Mouse (Mus musculus): ENCODE data around the gene Smcp. TPM values are rescaled to one million over a fixed set of nuclear protein-coding genes. Genes with fewer than 3 reads are reported as not detected.

Smcp gene
- total RNA-seq, 2 experiments from 2014 or later: not detected

Other genes starting within 250 kb of the Smcp start
- not detected for gene Sprr2d, start 249.9 kb downstream of the Smcp start, total RNA-seq (2021)
- gene Sprr2e, start 236.9 kb downstream of the Smcp start, total RNA-seq (2021): not detected
- gene Sprr2f, start 223.8 kb downstream of the Smcp start, total RNA-seq (2021): not detected
- gene Sprr2h, start 203.3 kb downstream of the Smcp start, total RNA-seq (2021): not detected
- not detected for gene Sprr2i, start 181.0 kb downstream of the Smcp start, total RNA-seq (2021)
- gene Sprr2j-ps, start 170.9 kb downstream of the Smcp start, total RNA-seq (2021): not detected
- 1 to 10 TPM in 1 of 2 experiments, under 1 TPM in 1; 0.89 to 3.5 TPM for gene Gm9774, start 159.6 kb downstream of the Smcp start, total RNA-seq (2021)
- gene Sprr2k, start 156.4 kb downstream of the Smcp start, total RNA-seq (2021): not detected
- gene Sprr1b, start 150.2 kb downstream of the Smcp start, total RNA-seq (2021): not detected
- gene Sprr3, start 130.3 kb downstream of the Smcp start, total RNA-seq (2021): not detected
- gene Sprr1a, start 103.1 kb downstream of the Smcp start, total RNA-seq (2021): not detected
- not detected for gene Sprr4, start 88.5 kb downstream of the Smcp start, total RNA-seq (2021)
- gene 2310046K23Rik, start 54.5 kb downstream of the Smcp start, total RNA-seq (2021): not detected
- gene Ivl, start 15.3 kb downstream of the Smcp start, total RNA-seq (2021): not detected
- gene 2210017I01Rik, start 18.5 kb upstream of the Smcp start, total RNA-seq (2021): not detected
- not detected for gene Lce6a, start 32.7 kb upstream of the Smcp start, total RNA-seq (2021)
- gene Lce1a1, start 59.3 kb upstream of the Smcp start, total RNA-seq (2021): not detected
- gene Lce1b, start 67.9 kb upstream of the Smcp start, total RNA-seq (2021): not detected
- gene Lce1a2, start 81.3 kb upstream of the Smcp start, total RNA-seq (2021): not detected
- gene Lce1c, start 90.2 kb upstream of the Smcp start, total RNA-seq (2021): not detected
- not detected for gene Lce1d, start 98.2 kb upstream of the Smcp start, total RNA-seq (2021)
- not detected for gene Lce1e, start 120.1 kb upstream of the Smcp start, total RNA-seq (2021)
- gene Lce1f, start 131.4 kb upstream of the Smcp start, total RNA-seq (2021): not detected
- gene Gm38119, start 150.1 kb upstream of the Smcp start, total RNA-seq (2021): not detected
- gene Lce1g, start 163.3 kb upstream of the Smcp start, total RNA-seq (2021): not detected
- not detected for gene Lce1h, start 176.1 kb upstream of the Smcp start, total RNA-seq (2021)
- gene Lce1i, start 189.9 kb upstream of the Smcp start, total RNA-seq (2021): not detected
- gene Lce1j, start 201.5 kb upstream of the Smcp start, total RNA-seq (2021): not detected
- not detected for gene Lce1k, start 218.9 kb upstream of the Smcp start, total RNA-seq (2021)
- not detected for gene Kprp, start 238.2 kb upstream of the Smcp start, total RNA-seq (2021)